Mouse (Mus musculus) midbrain, postnatal 0 days (tissue): ENCODE data around the gene Rps6ka2. TPM values are rescaled to one million over a fixed set of nuclear protein-coding genes. Genes with fewer than 3 reads are reported as not detected.

Experiments
- ATAC-seq: fragments of 200-750 bp; cut with Nextera tagmentation; 2 replicates; pipeline ENCODE4 v1.8.0; 2017; ENCODE audit warnings: moderate number of reproducible peaks, mild to moderate bottlenecking, moderate TSS enrichment, moderate library complexity; ENCODE audit not compliant: low FRiP score
- DNase-seq: peaks from one replicate; pipeline ENCODE4 v3.0.0-alpha.2; 2015; ENCODE audit warnings: low spot score
- H3K27ac ChIP-seq: fragments of 300-500 bp; sonication (generic); 2 replicates; pipeline ENCODE4 v1.5.1; 2014; ENCODE audit warnings: low read depth, mild to moderate bottlenecking, low read length, mixed read lengths
- H3K27me3 ChIP-seq: fragments of 300-500 bp; sonication (generic); 2 replicates; pipeline ENCODE4 v1.6.1; 2014; ENCODE audit warnings: low read length, control low read depth, mixed read lengths; ENCODE audit not compliant: insufficient read depth
- H3K36me3 ChIP-seq: fragments of 300-500 bp; sonication (generic); 2 replicates; pipeline ENCODE4 v1.6.1; 2014; ENCODE audit warnings: low read length, control low read depth, mixed read lengths; ENCODE audit not compliant: insufficient read depth
- H3K4me1 ChIP-seq: fragments of 300-500 bp; sonication (generic); 2 replicates; pipeline ENCODE4 v1.6.1; 2014; ENCODE audit warnings: mild to moderate bottlenecking, control low read depth, antibody characterized with exemption, low read length, mixed read lengths; ENCODE audit not compliant: insufficient read depth
- H3K4me2 ChIP-seq: fragments of 300-500 bp; sonication (generic); 2 replicates; pipeline ENCODE4 v1.6.1; 2014; ENCODE audit warnings: low read depth, mild to moderate bottlenecking, low read length, mixed read lengths; ENCODE audit not compliant: poor library complexity, severe bottlenecking
- H3K4me3 ChIP-seq: fragments of 300-500 bp; sonication (generic); 2 replicates; pipeline ENCODE4 v1.5.1; 2014; ENCODE audit warnings: low read depth, mild to moderate bottlenecking, low read length, moderate library complexity
- H3K9ac ChIP-seq: fragments of 300-500 bp; sonication (generic); replicated peaks from 2 replicates; pipeline ENCODE4 v1.6.1; 2014; ENCODE audit warnings: mild to moderate bottlenecking, low read length, moderate library complexity, mixed read lengths; ENCODE audit not compliant: poor library complexity, severe bottlenecking
- H3K9me3 ChIP-seq: fragments of 300-500 bp; sonication (generic); 2 replicates; pipeline ENCODE4 v1.6.1; 2016; ENCODE audit warnings: low read length, control low read depth
- CTCF ChIP-seq: IDR thresholded peaks from 2 replicates; pipeline ENCODE4 v1.5.1; 2016; ENCODE audit warnings: antibody characterized with exemption, mild to moderate bottlenecking
- WGBS: fragments of 180-500 bp; shearing (Covaris S2); extraction: QIAGEN DNeasy Blood & Tissue Kit; methylation state at CpG from one replicate; pipeline ENCODE4 v1.1.7; 2014; 5-methylcytosine and 5-hydroxymethylcytosine counted together
- polyA plus RNA-seq: library from polyadenylated mRNA; unstranded; fragments of >200 nt; fragmentation: Nextera tagmentation; extraction: Ambion mirVana; gene quantifications from 2 replicates; pipeline ENCODE4 v1.2.1, GENCODE M21; 2015
- total RNA-seq: library from RNA; depleted of rRNA; stranded (reverse); fragments of >200 nt; gene quantifications from 2 replicates; pipeline ENCODE4 v1.2.3, GENCODE M21; 2014

Gene Rps6ka2
- total and polyA plus RNA-seq, 2 experiments from 2014 or later, result 16.8 to 34.2 TPM

GRCm38 (mm10) chr17:7194140-7194840 lies 24.4 kb downstream of the Rps6ka2 start:
- 90% methylated on average over 7 of the region's 7 CpGs for WGBS
- Histone ChIP-seq H3K9me3 (no peaks in the 10 kb centered on the region), H3K9ac (no peak overlapping the region), H3K27me3 (no peaks in the 10 kb centered on the region), H3K27ac (no peak overlapping the region), H3K4me3 (no peak overlapping the region), H3K4me2 (no peak overlapping the region), H3K36me3 (no peaks in the 10 kb centered on the region), H3K4me1 (no peaks in the 10 kb centered on the region; the same call in 1 of the 2 replicates)
- DNase-seq, result no peak
- no peak for TF ChIP-seq CTCF
- ATAC-seq, result no peak

- H3K9me3 ChIP-seq, result no peaks in the 10 kb centered on the region
- ATAC-seq (no peak), DNase-seq (no peak)
- no peak overlapping the region for H3K4me3 ChIP-seq
- no peaks in the 10 kb centered on the region for H3K36me3 ChIP-seq
- H3K27me3 ChIP-seq, result no peaks in the 10 kb centered on the region
- no peak for TF ChIP-seq CTCF
- no peak overlapping the region for H3K4me2 ChIP-seq
- WGBS, result 70% methylated on average over 9 of the region's 9 CpGs
- H3K27ac ChIP-seq, result no peak overlapping the region
- H3K9ac ChIP-seq, result no peak overlapping the region
- no peaks in the 10 kb centered on the region; the same call in 1 of the 2 replicates for H3K4me1 ChIP-seq
These were observed 27.4 kb downstream of the Rps6ka2 start for GRCm38 (mm10) chr17:7197121-7197925.

DNA sequence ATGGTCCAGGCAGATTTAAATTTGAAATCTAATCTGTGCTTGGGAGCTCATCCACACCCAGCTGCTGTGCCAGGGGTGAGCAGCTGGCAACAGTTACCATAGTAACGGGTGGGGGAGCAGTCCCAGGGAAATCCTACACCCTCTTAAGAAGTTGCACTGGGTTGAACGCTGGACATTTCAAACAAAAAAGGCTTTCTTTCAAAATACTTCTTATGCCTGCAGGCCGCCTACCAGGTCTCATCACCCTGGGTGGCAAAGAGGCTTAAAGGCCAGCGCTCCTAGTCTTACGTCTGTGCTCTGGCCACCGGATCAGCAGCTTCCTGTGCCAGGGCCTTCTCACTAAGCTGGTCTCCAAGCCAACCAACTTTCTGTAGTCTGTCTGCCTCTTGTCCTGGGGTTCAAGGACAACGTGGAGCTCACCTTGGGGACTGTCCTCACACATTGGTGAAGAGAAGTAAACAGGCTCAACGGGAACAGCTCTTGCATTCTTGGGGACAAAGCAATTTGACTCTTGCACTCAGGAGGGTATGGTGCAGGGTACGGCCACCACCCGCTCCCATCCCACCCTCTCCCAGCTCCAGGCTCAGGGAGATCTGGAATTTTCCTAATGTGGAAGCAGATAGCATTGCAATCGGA lies 35.0 kb downstream of the Rps6ka2 start:
- Histone ChIP-seq H3K27me3 (no peaks in the 10 kb centered on the region), H3K36me3 (no peaks in the 10 kb centered on the region), H3K4me2 (no peak overlapping the region), H3K4me1 (peaks cover 16% of the 10 kb centered on the region), H3K9me3 (no peaks in the 10 kb centered on the region), H3K4me3 (no peak overlapping the region), H3K27ac (peak overlapping the region; percentile 47; the same call in 1 of the 2 replicates), H3K9ac (no peak overlapping the region)
- no peak for TF ChIP-seq CTCF
- WGBS, result 34% methylated on average over 11 of the region's 11 CpGs
- ATAC-seq (no peak), DNase-seq (peak; percentile 30)

DNA sequence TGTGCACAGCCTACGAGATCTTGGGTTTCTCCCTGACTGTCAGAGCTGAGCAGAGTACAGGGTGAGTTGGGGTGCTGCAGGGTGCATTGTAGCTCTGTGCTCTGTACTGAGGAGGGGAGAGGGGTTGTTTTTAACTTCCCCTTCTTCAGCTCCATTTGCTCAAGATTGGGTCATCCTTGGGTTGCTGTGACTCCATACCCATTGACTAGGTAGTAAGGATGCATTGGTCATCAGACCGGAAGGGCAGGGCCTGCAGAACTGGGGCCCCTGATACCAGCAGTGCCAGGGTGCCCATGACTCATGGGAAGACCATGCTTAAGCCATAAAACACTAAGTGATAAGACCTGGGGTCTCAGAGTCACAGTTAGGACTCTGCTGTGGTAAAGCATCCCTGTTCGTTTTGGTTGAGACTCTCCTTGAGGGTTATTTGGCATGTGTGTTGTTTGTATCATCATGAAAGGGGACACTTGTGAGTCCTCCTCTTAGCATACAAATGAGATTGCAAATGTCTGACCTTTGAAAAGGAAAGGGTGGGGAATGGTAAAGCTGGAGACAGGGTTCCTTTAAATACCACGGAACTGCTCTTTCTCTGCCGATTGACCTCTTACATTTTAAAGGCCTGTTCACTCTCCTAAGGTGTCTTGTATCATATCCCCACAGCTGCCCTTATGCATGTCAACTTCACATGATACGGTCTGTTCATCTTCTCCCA lies 36.7 kb downstream of the Rps6ka2 start:
- H3K4me3 ChIP-seq, result no peak overlapping the region
- H3K4me1 ChIP-seq, result peaks cover 16% of the 10 kb centered on the region
- H3K4me2 ChIP-seq, result no peak overlapping the region

GRCm38 (mm10) chr17:7210648-7211047 lies 40.7 kb downstream of the Rps6ka2 start:
- ATAC-seq (no peak), DNase-seq (peak; percentile 31)
- H3K36me3 ChIP-seq, result no peaks in the 10 kb centered on the region
- H3K4me3 ChIP-seq, result no peak overlapping the region
- H3K4me2 ChIP-seq, result no peak overlapping the region
- no peaks in the 10 kb centered on the region for H3K27me3 ChIP-seq
- no peak for TF ChIP-seq CTCF
- no peaks in the 10 kb centered on the region for H3K9me3 ChIP-seq
- H3K4me1 ChIP-seq, result peaks cover 2% of the 10 kb centered on the region; the same call in 1 of the 2 replicates
- H3K9ac ChIP-seq, result no peak overlapping the region
- 53% methylated on average over 11 of the region's 11 CpGs for WGBS
- no peak overlapping the region for H3K27ac ChIP-seq

More for the DNA sequence above, 36.7 kb downstream of the Rps6ka2 start:
- WGBS, result 84% methylated on average over 6 of the region's 6 CpGs
- no peaks in the 10 kb centered on the region for H3K27me3 ChIP-seq
- no peaks in the 10 kb centered on the region for H3K9me3 ChIP-seq
- H3K27ac ChIP-seq, result no peak overlapping the region
- ATAC-seq (no peak), DNase-seq (no peak)
- TF ChIP-seq CTCF, result no peak
- H3K36me3 ChIP-seq, result no peaks in the 10 kb centered on the region
- H3K9ac ChIP-seq, result no peak overlapping the region
